In genomic region chr16:92975090-92975489, GRCm38 (mm10) we compare ENCODE assay signal across 11 mouse cellular contexts.
DNase-seq lines count a peak whose midpoint lies in the region.
"Had no signal": no experiment of that assay in that cellular context is flagged by ENCODE, and none has a peak within 500 bp of the region (broad histone marks: within the 10 kb centered on the region; RNA-seq: fewer than 3 reads in every experiment).

No protein-coding gene starts in this region.

- DNase-seq in heart, adult 11 months: peak; percentile 88
- no peak for DNase-seq in heart, postnatal 14 days
- DNase-seq in cerebellum, adult 11 months: peak; percentile 93
- DNase-seq in cerebellum, postnatal 14 days: peak; percentile 93 to 97
- peak; percentile 89 for DNase-seq in gastrocnemius, postnatal 25 days
- DNase-seq in urinary bladder, postnatal 10 days (ENCODE audit: low spot score): no peak
- DNase-seq in retina, embryonic 14.5 days (ENCODE audit: low spot score): no peak
- no peak for DNase-seq in kidney, adult 18-20 months
- DNase-seq: adrenal gland, adult 2 months; liver, embryonic 13.5 days; midbrain, embryonic 14.5 days had no signal

- intact Hi-C loops in heart, postnatal 14 days (cut with DNase I): no loop called here

Comparison
In these comparisons a context has a peak if more than half of its experiments do, and no peak if none do; other contexts are left out.
1. DNase-seq: peak in heart, adult 11 months (single experiment), cerebellum, adult 11 months (single experiment), cerebellum, postnatal 14 days (2 of 2) and gastrocnemius, postnatal 25 days (single experiment); none in heart, postnatal 14 days (0 of 2), urinary bladder, postnatal 10 days (single experiment), retina, embryonic 14.5 days (single experiment) and kidney, adult 18-20 months (single experiment).